8 mouse cellular contexts compared by ENCODE assay signal in genomic region chr5:136791204-136791603, GRCm38 (mm10).
DNase-seq lines count a peak whose midpoint lies in the region; ATAC-seq lines count a peak whose summit lies in the region.
"Had no signal": no experiment of that assay in that cellular context is flagged by ENCODE, and none has a peak within 500 bp of the region (broad histone marks: within the 10 kb centered on the region; RNA-seq: fewer than 3 reads in every experiment).

No protein-coding gene starts in this region.

- H3K27ac ChIP-seq in embryonic facial prominence, embryonic 10.5 days (replicated peaks), result peak overlapping the region; percentile 73
- H3K27ac ChIP-seq in embryonic facial prominence, embryonic 13.5 days, result peak overlapping the region; percentile 87
- H3K27ac ChIP-seq in hindbrain, embryonic 12.5 days, result peak overlapping the region; percentile 67
- H3K27ac ChIP-seq in midbrain, embryonic 12.5 days (replicated peaks), result peak overlapping the region; percentile 60

- peaks cover 47% of the 10 kb centered on the region for H3K36me3 ChIP-seq in embryonic facial prominence, embryonic 10.5 days (replicated peaks)
- H3K36me3 ChIP-seq in embryonic facial prominence, embryonic 13.5 days, result peaks cover 18% of the 10 kb centered on the region
- peaks cover 3% of the 10 kb centered on the region; the same call in 1 of the 2 replicates for H3K36me3 ChIP-seq in hindbrain, embryonic 12.5 days
- no peaks in the 10 kb centered on the region for H3K36me3 ChIP-seq in midbrain, embryonic 12.5 days

- H3K4me1 ChIP-seq in embryonic facial prominence, embryonic 10.5 days, result peaks cover 13% of the 10 kb centered on the region
- peaks cover 36% of the 10 kb centered on the region for H3K4me1 ChIP-seq in embryonic facial prominence, embryonic 13.5 days
- peaks cover 14% of the 10 kb centered on the region for H3K4me1 ChIP-seq in hindbrain, embryonic 12.5 days
- peaks cover 8% of the 10 kb centered on the region for H3K4me1 ChIP-seq in midbrain, embryonic 12.5 days

- no peak overlapping the region for H3K4me3 ChIP-seq in embryonic facial prominence, embryonic 10.5 days
- no peak overlapping the region for H3K4me3 ChIP-seq in embryonic facial prominence, embryonic 13.5 days
- H3K4me3 ChIP-seq in hindbrain, embryonic 12.5 days, result no peak overlapping the region
- H3K4me3 ChIP-seq in midbrain, embryonic 12.5 days, result no peak overlapping the region
- H3K4me3 ChIP-seq: megakaryocyte, embryonic 14.5 days had no signal

- 69% methylated on average over 3 of the region's 3 CpGs for WGBS in embryonic facial prominence, embryonic 10.5 days
- 59% methylated on average over 3 of the region's 3 CpGs for WGBS in embryonic facial prominence, embryonic 13.5 days
- WGBS in hindbrain, embryonic 12.5 days, result 47% methylated on average over 3 of the region's 3 CpGs
- 53% methylated on average over 3 of the region's 3 CpGs for WGBS in midbrain, embryonic 12.5 days

- 0 out of 2 replicates have a peak, but pooled peaks cover 3% of the 10 kb centered on the region for H3K9me3 ChIP-seq in embryonic facial prominence, embryonic 10.5 days
- H3K9me3 ChIP-seq in embryonic facial prominence, embryonic 13.5 days, result no peaks in the 10 kb centered on the region
- peaks cover 3% of the 10 kb centered on the region; the same call in 1 of the 2 replicates for H3K9me3 ChIP-seq in hindbrain, embryonic 12.5 days (replicated peaks)
- H3K9me3 ChIP-seq in midbrain, embryonic 12.5 days, result no peaks in the 10 kb centered on the region

- DNase-seq in embryonic facial prominence, embryonic 10.5 days (ENCODE audit: low spot score), result no peak
- DNase-seq in spleen, adult 18-20 months, result no peak
- no peak for DNase-seq in kidney, postnatal 25 days
- no peak for DNase-seq in heart, adult 18-20 months

- no peaks in the 10 kb centered on the region for H3K27me3 ChIP-seq in embryonic facial prominence, embryonic 10.5 days (replicated peaks; ENCODE audit: low read depth, poor library complexity, severe bottlenecking)
- no peaks in the 10 kb centered on the region for H3K27me3 ChIP-seq in embryonic facial prominence, embryonic 13.5 days
- H3K27me3 ChIP-seq in hindbrain, embryonic 12.5 days, result no peaks in the 10 kb centered on the region
- H3K27me3 ChIP-seq in midbrain, embryonic 12.5 days, result no peaks in the 10 kb centered on the region

- no peak overlapping the region for H3K9ac ChIP-seq in embryonic facial prominence, embryonic 13.5 days
- no peak overlapping the region for H3K9ac ChIP-seq in hindbrain, embryonic 12.5 days
- no peak overlapping the region for H3K9ac ChIP-seq in midbrain, embryonic 12.5 days (replicated peaks)

- no peak overlapping the region for H3K4me2 ChIP-seq in embryonic facial prominence, embryonic 13.5 days
- peak overlapping the region; percentile 19; the same call in 1 of the 2 replicates for H3K4me2 ChIP-seq in hindbrain, embryonic 12.5 days (replicated peaks)
- no peak overlapping the region for H3K4me2 ChIP-seq in midbrain, embryonic 12.5 days (replicated peaks)

- no peak for ATAC-seq in embryonic facial prominence, embryonic 13.5 days (ENCODE audit: insufficient number of reproducible peaks, insufficient read depth, low FRiP score, low TSS enrichment, low read depth)
- peak; percentile 30; the same call in 1 of the 2 replicates for ATAC-seq in hindbrain, embryonic 12.5 days (ENCODE audit: low FRiP score)
- no peak; the same call in 1 of the 2 replicates for ATAC-seq in midbrain, embryonic 12.5 days (ENCODE audit: low FRiP score, low read depth)
